Comparison of ENCODE assay signal across 11 mouse cellular contexts in the genomic region with DNA sequence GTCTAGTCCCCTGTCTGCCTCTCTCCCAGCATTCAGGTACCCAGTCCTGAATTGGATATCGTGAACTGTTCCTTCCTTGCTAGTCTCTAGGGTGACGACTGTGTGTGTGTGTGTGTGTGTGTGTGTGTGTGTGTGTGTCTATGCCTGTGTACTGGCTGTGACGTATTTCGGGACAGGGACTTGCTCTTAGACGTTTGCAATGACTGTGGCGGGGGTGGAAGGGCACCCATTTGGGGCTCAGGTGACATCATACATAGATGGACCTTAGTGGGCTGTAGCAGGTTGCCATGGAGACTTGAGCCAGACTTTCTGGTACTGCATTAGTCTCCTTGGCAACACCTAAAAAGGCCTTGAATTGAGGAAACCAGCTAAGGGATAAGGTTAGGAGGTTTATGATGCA. TPM values are rescaled to one million over a fixed set of nuclear protein-coding genes. Genes with fewer than 3 reads are reported as not detected.
DNase-seq lines count a peak whose midpoint lies in the region; ATAC-seq and TF ChIP-seq lines count a peak whose summit lies in the region.
"Had no signal": no experiment of that assay in that cellular context is flagged by ENCODE, and none has a peak within 500 bp of the region (broad histone marks: within the 10 kb centered on the region; RNA-seq: fewer than 3 reads in every experiment).

No protein-coding gene starts in this region.

- H3K9ac ChIP-seq in forebrain, embryonic 15.5 days (replicated peaks) = no peak overlapping the region
- H3K9ac ChIP-seq in forebrain, embryonic 12.5 days = no peak overlapping the region
- no peak overlapping the region for H3K9ac ChIP-seq in lung, embryonic 15.5 days
- H3K9ac ChIP-seq in lung, postnatal 0 days (replicated peaks; ENCODE audit: low read depth) = no peak overlapping the region
- no peak overlapping the region for H3K9ac ChIP-seq in limb, embryonic 12.5 days (replicated peaks)
- H3K9ac ChIP-seq in liver, postnatal 0 days (replicated peaks) = no peak overlapping the region

- H3K36me3 ChIP-seq in forebrain, embryonic 15.5 days = peaks cover 7% of the 10 kb centered on the region; the same call in 1 of the 2 replicates
- peaks cover 11% of the 10 kb centered on the region for H3K36me3 ChIP-seq in forebrain, embryonic 12.5 days (replicated peaks)
- H3K36me3 ChIP-seq in lung, embryonic 15.5 days = peaks cover 7% of the 10 kb centered on the region; the same call in 1 of the 2 replicates
- H3K36me3 ChIP-seq in lung, postnatal 0 days (ENCODE audit: insufficient read depth, low read length) = 0 out of 2 replicates have a peak, but pooled peaks cover 6% of the 10 kb centered on the region
- peaks cover 18% of the 10 kb centered on the region for H3K36me3 ChIP-seq in limb, embryonic 12.5 days
- 0 out of 2 replicates have a peak, but pooled peaks cover 3% of the 10 kb centered on the region for H3K36me3 ChIP-seq in liver, postnatal 0 days (replicated peaks; ENCODE audit: insufficient read depth, low read length)

- peaks cover 12% of the 10 kb centered on the region for H3K4me1 ChIP-seq in forebrain, embryonic 15.5 days
- peaks cover 14% of the 10 kb centered on the region for H3K4me1 ChIP-seq in forebrain, embryonic 12.5 days
- peaks cover 20% of the 10 kb centered on the region for H3K4me1 ChIP-seq in lung, embryonic 15.5 days
- no peaks in the 10 kb centered on the region for H3K4me1 ChIP-seq in lung, postnatal 0 days (ENCODE audit: insufficient read depth, low read depth, low read length)
- H3K4me1 ChIP-seq in bone marrow macrophage, adult 2 months (ENCODE audit: control insufficient read depth, insufficient read depth, low read length) = peaks cover 11% of the 10 kb centered on the region
- H3K4me1 ChIP-seq in limb, embryonic 12.5 days (replicated peaks) = peaks cover 29% of the 10 kb centered on the region
- H3K4me1 ChIP-seq in liver, postnatal 0 days (ENCODE audit: insufficient read depth) = peaks cover 4% of the 10 kb centered on the region

- H3K27ac ChIP-seq in forebrain, embryonic 15.5 days (replicated peaks) = no peak overlapping the region
- no peak overlapping the region for H3K27ac ChIP-seq in forebrain, embryonic 12.5 days
- peak overlapping the region; percentile 50; the same call in 1 of the 2 replicates for H3K27ac ChIP-seq in lung, embryonic 15.5 days
- no peak overlapping the region for H3K27ac ChIP-seq in lung, postnatal 0 days (ENCODE audit: low read length)
- peak overlapping the region; percentile 94 for H3K27ac ChIP-seq in bone marrow macrophage, adult 2 months (ENCODE audit: insufficient read depth, low read depth, low read length)
- H3K27ac ChIP-seq in limb, embryonic 12.5 days = peak overlapping the region; percentile 85
- no peak overlapping the region for H3K27ac ChIP-seq in liver, postnatal 0 days (ENCODE audit: low read depth)

- no peak for TF ChIP-seq EP300 in lung, postnatal 0 days (IDR thresholded peaks at IDR 0.05)
- TF ChIP-seq EP300 in liver, postnatal 0 days (IDR thresholded peaks at IDR 0.05; ENCODE audit: low read depth) = no peak

- TF ChIP-seq CTCF in lung, postnatal 0 days (IDR thresholded peaks at IDR 0.05) = no peak
- no peak for TF ChIP-seq CTCF in bone marrow macrophage, adult 2 months (IDR thresholded peaks at IDR 0.05; ENCODE audit: low read depth, low read length)
- TF ChIP-seq CTCF in liver, postnatal 0 days (IDR thresholded peaks at IDR 0.05; ENCODE audit: low read depth) = no peak

- no peaks in the 10 kb centered on the region for H3K9me3 ChIP-seq in forebrain, embryonic 15.5 days
- no peaks in the 10 kb centered on the region for H3K9me3 ChIP-seq in forebrain, embryonic 12.5 days
- no peaks in the 10 kb centered on the region for H3K9me3 ChIP-seq in lung, embryonic 15.5 days
- no peaks in the 10 kb centered on the region for H3K9me3 ChIP-seq in lung, postnatal 0 days (ENCODE audit: low read length)
- H3K9me3 ChIP-seq in limb, embryonic 12.5 days = no peaks in the 10 kb centered on the region
- no peaks in the 10 kb centered on the region for H3K9me3 ChIP-seq in liver, postnatal 0 days (ENCODE audit: low read length)

- ATAC-seq in forebrain, embryonic 15.5 days (replicated peaks) = peak; percentile 23
- no peak; the same call in 1 of the 2 replicates for ATAC-seq in forebrain, embryonic 12.5 days (ENCODE audit: low FRiP score)
- no peak for ATAC-seq in lung, embryonic 15.5 days (ENCODE audit: borderline replicate concordance, extremely low read depth, low FRiP score, low TSS enrichment)
- ATAC-seq in lung, postnatal 0 days = no peak
- no peak for ATAC-seq in limb, embryonic 12.5 days (ENCODE audit: insufficient number of reproducible peaks, insufficient read depth, low FRiP score, low TSS enrichment, low read depth)
- no peak for ATAC-seq in megakaryocyte, adult 5-6 weeks (ENCODE audit: poor library complexity, severe bottlenecking)
- ATAC-seq in liver, postnatal 0 days = no peak

- H3K4me2 ChIP-seq in forebrain, embryonic 15.5 days (replicated peaks) = no peak overlapping the region
- H3K4me2 ChIP-seq in forebrain, embryonic 12.5 days = no peak overlapping the region
- H3K4me2 ChIP-seq in lung, embryonic 15.5 days = no peak overlapping the region
- no peak overlapping the region for H3K4me2 ChIP-seq in lung, postnatal 0 days (replicated peaks; ENCODE audit: low read depth, low read length)
- H3K4me2 ChIP-seq in limb, embryonic 12.5 days = peak overlapping the region; percentile 76
- H3K4me2 ChIP-seq in liver, postnatal 0 days (ENCODE audit: low read depth, low read length) = no peak overlapping the region

- WGBS in forebrain, embryonic 15.5 days = 55% methylated on average over 6 of the region's 6 CpGs
- 69% methylated on average over 6 of the region's 6 CpGs for WGBS in forebrain, embryonic 12.5 days
- 71% methylated on average over 6 of the region's 6 CpGs for WGBS in lung, embryonic 15.5 days
- WGBS in lung, postnatal 0 days = 65% methylated on average over 6 of the region's 6 CpGs
- 58% methylated on average over 6 of the region's 6 CpGs for WGBS in limb, embryonic 12.5 days
- WGBS in liver, postnatal 0 days (ENCODE audit: insufficient replicate concordance) = 54% methylated on average over 6 of the region's 6 CpGs

- no peak for DNase-seq in lung, postnatal 0 days (ENCODE audit: low spot score)
- DNase-seq in liver, postnatal 0 days = no peak

- H3K27me3 ChIP-seq in forebrain, embryonic 15.5 days = peaks cover 18% of the 10 kb centered on the region
- peaks cover 38% of the 10 kb centered on the region for H3K27me3 ChIP-seq in forebrain, embryonic 12.5 days
- peaks cover 10% of the 10 kb centered on the region; the same call in 1 of the 2 replicates for H3K27me3 ChIP-seq in lung, embryonic 15.5 days
- no peaks in the 10 kb centered on the region for H3K27me3 ChIP-seq in lung, postnatal 0 days (replicated peaks; ENCODE audit: insufficient read depth, low read length)
- peaks cover 27% of the 10 kb centered on the region for H3K27me3 ChIP-seq in limb, embryonic 12.5 days
- peaks cover 17% of the 10 kb centered on the region for H3K27me3 ChIP-seq in liver, postnatal 0 days (ENCODE audit: insufficient read depth, low read length)

- no peak overlapping the region for H3K4me3 ChIP-seq in forebrain, embryonic 15.5 days
- no peak overlapping the region for H3K4me3 ChIP-seq in forebrain, embryonic 12.5 days (replicated peaks)
- no peak overlapping the region for H3K4me3 ChIP-seq in lung, embryonic 15.5 days
- no peak overlapping the region for H3K4me3 ChIP-seq in lung, postnatal 0 days (ENCODE audit: low read depth, low read length)
- peak overlapping the region; percentile 62 for H3K4me3 ChIP-seq in bone marrow macrophage, adult 2 months (ENCODE audit: insufficient read depth, low read length)
- no peak overlapping the region for H3K4me3 ChIP-seq in limb, embryonic 12.5 days (replicated peaks)
- H3K4me3 ChIP-seq in liver, postnatal 0 days (ENCODE audit: low read depth, low read length) = no peak overlapping the region

- no peak for TF ChIP-seq POLR2A in bone marrow macrophage, adult 2 months (IDR thresholded peaks at IDR 0.05; ENCODE audit: borderline replicate concordance, low read depth, low read length)

RNA-seq across cellular contexts. Expression of gene Rrad, which starts 1.4 kb away (rescaled TPM):
- 2.4 and 3.0 TPM in 2 replicates for polyA plus RNA-seq in forebrain, embryonic 15.5 days (2015; fragmentation: Nextera tagmentation; extraction: Ambion mirVana)
- polyA plus RNA-seq in forebrain, embryonic 12.5 days (2016; fragmentation: Nextera tagmentation; extraction: Ambion mirVana) = 0.69 and 1.7 TPM in 2 replicates
- 20.1 and 24.8 TPM in 2 replicates for polyA plus RNA-seq in lung, embryonic 15.5 days (2015; fragmentation: Nextera tagmentation; extraction: Ambion mirVana)
- 19.9 and 22.6 TPM in 2 replicates for polyA plus RNA-seq in lung, postnatal 0 days (2015; fragmentation: Nextera tagmentation; extraction: Ambion mirVana)
- polyA plus RNA-seq in bone marrow macrophage, adult 2 months (2012; ENCODE audit: insufficient read depth, insufficient read length, missing spikeins) = 22.5 and 23.8 TPM in 2 replicates
- 10.4 and 11.2 TPM in 2 replicates for polyA plus RNA-seq in limb, embryonic 12.5 days (2016; fragmentation: Nextera tagmentation; extraction: Ambion mirVana)
- total RNA-seq in megakaryocyte, adult 5-6 weeks (2015) = 0.52 and 2.0 TPM in 2 replicates
- total RNA-seq in megakaryocyte, adult 5-6 weeks (2017) = 0.73 and 1.5 TPM in 2 replicates
- 0.49 and 0.63 TPM in 2 replicates for polyA plus RNA-seq in liver, postnatal 0 days (2015; fragmentation: Nextera tagmentation; extraction: Ambion mirVana)

RNA-seq across cellular contexts. Expression of gene Cdh16, which starts 8.3 kb away (rescaled TPM):
- polyA plus RNA-seq in forebrain, embryonic 15.5 days (2015; fragmentation: Nextera tagmentation; extraction: Ambion mirVana) = not detected in 2 replicates
- polyA plus RNA-seq in forebrain, embryonic 12.5 days (2016; fragmentation: Nextera tagmentation; extraction: Ambion mirVana) = not detected in 2 replicates
- polyA plus RNA-seq in lung, embryonic 15.5 days (2015; fragmentation: Nextera tagmentation; extraction: Ambion mirVana) = 53.5 TPM in 2 replicates
- 13.8 and 17.2 TPM in 2 replicates for polyA plus RNA-seq in lung, postnatal 0 days (2015; fragmentation: Nextera tagmentation; extraction: Ambion mirVana)
- not detected in 2 replicates for polyA plus RNA-seq in bone marrow macrophage, adult 2 months (2012; ENCODE audit: insufficient read depth, insufficient read length, missing spikeins)
- polyA plus RNA-seq in limb, embryonic 12.5 days (2016; fragmentation: Nextera tagmentation; extraction: Ambion mirVana) = not detected in 2 replicates
- not detected in 2 replicates for total RNA-seq in megakaryocyte, adult 5-6 weeks (2015)
- total RNA-seq in megakaryocyte, adult 5-6 weeks (2017) = not detected in 2 replicates
- 0.06 and 0.44 TPM in 2 replicates for polyA plus RNA-seq in liver, postnatal 0 days (2015; fragmentation: Nextera tagmentation; extraction: Ambion mirVana)
- total RNA-seq: layer of hippocampus, adult 8-10 months had no signal
- polyA plus RNA-seq: C2C12; testis, adult 2 months had no signal

RNA-seq across cellular contexts. Expression of gene Ciao2b, which starts 9.3 kb away (rescaled TPM):
- polyA plus RNA-seq in forebrain, embryonic 15.5 days (2015; fragmentation: Nextera tagmentation; extraction: Ambion mirVana) = 145 and 153 TPM in 2 replicates
- polyA plus RNA-seq in forebrain, embryonic 12.5 days (2016; fragmentation: Nextera tagmentation; extraction: Ambion mirVana) = 104 and 115 TPM in 2 replicates
- polyA plus RNA-seq in lung, embryonic 15.5 days (2015; fragmentation: Nextera tagmentation; extraction: Ambion mirVana) = 102 and 107 TPM in 2 replicates
- 70.2 and 72.9 TPM in 2 replicates for polyA plus RNA-seq in lung, postnatal 0 days (2015; fragmentation: Nextera tagmentation; extraction: Ambion mirVana)
- 48.9 and 50.7 TPM in 2 replicates for polyA plus RNA-seq in bone marrow macrophage, adult 2 months (2012; ENCODE audit: insufficient read depth, insufficient read length, missing spikeins)
- polyA plus RNA-seq in limb, embryonic 12.5 days (2016; fragmentation: Nextera tagmentation; extraction: Ambion mirVana) = 88.6 and 90.2 TPM in 2 replicates
- 18.9 and 25.7 TPM in 2 replicates for total RNA-seq in megakaryocyte, adult 5-6 weeks (2015)
- total RNA-seq in megakaryocyte, adult 5-6 weeks (2017) = 15.1 and 28.2 TPM in 2 replicates
- 32.0 and 34.9 TPM in 2 replicates for polyA plus RNA-seq in liver, postnatal 0 days (2015; fragmentation: Nextera tagmentation; extraction: Ambion mirVana)

RNA-seq across cellular contexts. Expression of gene Pdp2, which starts 41.2 kb away (rescaled TPM):
- polyA plus RNA-seq in forebrain, embryonic 15.5 days (2015; fragmentation: Nextera tagmentation; extraction: Ambion mirVana) = 17.8 and 18.7 TPM in 2 replicates
- polyA plus RNA-seq in forebrain, embryonic 12.5 days (2016; fragmentation: Nextera tagmentation; extraction: Ambion mirVana) = 14.2 and 14.9 TPM in 2 replicates
- 8.8 and 9.2 TPM in 2 replicates for polyA plus RNA-seq in lung, embryonic 15.5 days (2015; fragmentation: Nextera tagmentation; extraction: Ambion mirVana)
- 5.9 and 6.0 TPM in 2 replicates for polyA plus RNA-seq in lung, postnatal 0 days (2015; fragmentation: Nextera tagmentation; extraction: Ambion mirVana)
- polyA plus RNA-seq in bone marrow macrophage, adult 2 months (2012; ENCODE audit: insufficient read depth, insufficient read length, missing spikeins) = 8.0 and 9.1 TPM in 2 replicates
- polyA plus RNA-seq in limb, embryonic 12.5 days (2016; fragmentation: Nextera tagmentation; extraction: Ambion mirVana) = 13.3 and 14.7 TPM in 2 replicates
- 6.8 TPM in 2 replicates for total RNA-seq in megakaryocyte, adult 5-6 weeks (2015)
- 6.1 and 6.6 TPM in 2 replicates for total RNA-seq in megakaryocyte, adult 5-6 weeks (2017)
- polyA plus RNA-seq in liver, postnatal 0 days (2015; fragmentation: Nextera tagmentation; extraction: Ambion mirVana) = 10.0 and 10.1 TPM in 2 replicates

Comparison
In these comparisons a context has a peak if more than half of its experiments do, and no peak if none do; other contexts are left out.
1. H3K27ac ChIP-seq: peak in lung, embryonic 15.5 days (single experiment), bone marrow macrophage, adult 2 months (single experiment) and limb, embryonic 12.5 days (single experiment); none in forebrain, embryonic 15.5 days (single experiment), forebrain, embryonic 12.5 days (single experiment), lung, postnatal 0 days (single experiment) and liver, postnatal 0 days (single experiment).
2. RNA of gene Cdh16, which starts 8.3 kb away (polyA plus RNA-seq): 53.5 TPM in lung, embryonic 15.5 days and 13.8 to 17.2 TPM in lung, postnatal 0 days; not detected in bone marrow macrophage, adult 2 months, not detected in forebrain, embryonic 15.5 days, 0.06 to 0.44 TPM in liver, postnatal 0 days, not detected in forebrain, embryonic 12.5 days and not detected in limb, embryonic 12.5 days; every median in the first group is over 10 times any median in the second.